Mouse (Mus musculus) neural tube, embryonic 15.5 days (tissue): ENCODE results near the gene Zfp2. TPM values are rescaled to one million over a fixed set of nuclear protein-coding genes. Genes with fewer than 3 reads are reported as not detected.

Experiments used
- ATAC-seq: fragments of 200-750 bp; cut with Nextera tagmentation; 2 replicates; pipeline ENCODE4 v1.8.0; 2017; ENCODE audit warnings: mild to moderate bottlenecking, moderate TSS enrichment, moderate library complexity; ENCODE audit not compliant: low FRiP score
- H3K27ac ChIP-seq: fragments of 300-500 bp; sonication (generic); replicated peaks from 2 replicates; pipeline ENCODE4 v1.5.1; 2015; ENCODE audit warnings: mild to moderate bottlenecking, inconsistent platforms
- H3K27me3 ChIP-seq: fragments of 300-500 bp; sonication (generic); replicated peaks from 2 replicates; pipeline ENCODE4 v1.6.1; 2015; ENCODE audit warnings: inconsistent platforms
- H3K36me3 ChIP-seq: fragments of 300-500 bp; sonication (generic); 2 replicates; pipeline ENCODE4 v1.6.1; 2015; ENCODE audit warnings: inconsistent platforms
- H3K4me1 ChIP-seq: fragments of 300-500 bp; sonication (generic); 2 replicates; pipeline ENCODE4 v1.6.1; 2015; ENCODE audit warnings: inconsistent platforms
- H3K4me2 ChIP-seq: fragments of 300-500 bp; sonication (generic); 2 replicates; pipeline ENCODE4 v1.6.1; 2015; ENCODE audit warnings: inconsistent platforms, mild to moderate bottlenecking, moderate library complexity
- H3K4me3 ChIP-seq: fragments of 300-500 bp; sonication (generic); replicated peaks from 2 replicates; pipeline ENCODE4 v1.5.1; 2015; ENCODE audit warnings: mild to moderate bottlenecking, inconsistent platforms
- H3K9ac ChIP-seq: fragments of 300-500 bp; sonication (generic); replicated peaks from 2 replicates; pipeline ENCODE4 v1.6.1; 2015; ENCODE audit warnings: mild to moderate bottlenecking, inconsistent platforms
- H3K9me3 ChIP-seq: fragments of 300-500 bp; sonication (generic); replicated peaks from 2 replicates; pipeline ENCODE4 v1.6.1; 2016; ENCODE audit warnings: inconsistent platforms
- WGBS: fragments of 180-500 bp; shearing (Covaris S2); methylation state at CpG from one replicate; pipeline ENCODE4 v1.1.7; 2015; ENCODE audit warnings: mixed read lengths; 5-methylcytosine and 5-hydroxymethylcytosine counted together
- polyA plus RNA-seq: library from polyadenylated mRNA; unstranded; fragments of >200 nt; fragmentation: Nextera tagmentation; extraction: Ambion mirVana; gene quantifications from 2 replicates; pipeline ENCODE4 v1.2.1, GENCODE M21; 2015

The Zfp2 gene
- polyA plus RNA-seq, 1 experiment from 2014 or later, result 38.5 TPM

DNA sequence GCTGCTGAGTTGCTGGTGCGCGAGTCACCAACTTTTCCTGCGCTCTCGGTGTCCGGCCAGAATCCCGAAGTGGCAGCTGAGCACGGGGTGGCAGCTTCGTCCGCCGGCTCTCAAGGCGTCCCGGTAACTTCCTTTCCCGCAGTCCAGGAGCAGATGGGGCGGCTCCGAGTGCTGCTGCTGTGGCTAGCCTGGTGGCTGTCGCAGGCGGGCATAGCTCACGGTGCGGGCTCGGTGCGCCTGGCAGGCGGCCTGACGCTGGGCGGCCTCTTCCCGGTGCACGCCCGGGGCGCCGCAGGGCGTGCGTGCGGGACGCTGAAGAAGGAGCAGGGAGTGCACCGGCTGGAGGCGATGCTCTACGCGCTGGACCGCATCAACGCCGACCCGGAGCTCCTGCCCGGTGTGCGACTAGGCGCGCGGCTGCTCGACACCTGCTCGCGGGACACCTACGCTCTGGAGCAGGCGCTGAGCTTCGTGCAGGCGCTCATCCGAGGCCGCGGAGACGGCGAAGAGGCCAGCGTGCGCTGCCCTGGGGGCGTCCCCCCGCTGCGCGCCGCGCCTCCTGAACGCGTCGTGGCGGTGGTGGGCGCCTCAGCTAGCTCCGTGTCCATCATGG is 64.9 kb downstream of the Zfp2 start:
- Histone ChIP-seq H3K4me2 (peak overlapping the region; percentile 98), H3K4me1 (peaks cover 22% of the 10 kb centered on the region), H3K27me3 (peaks cover 64% of the 10 kb centered on the region), H3K9ac (peak overlapping the region; percentile 48), H3K36me3 (no peaks in the 10 kb centered on the region), H3K9me3 (no peaks in the 10 kb centered on the region), H3K27ac (no peak overlapping the region), H3K4me3 (peak overlapping the region; percentile 48)
- WGBS, result under 1% methylated on average over 72 of the region's 72 CpGs
- no peak for ATAC-seq

DNA sequence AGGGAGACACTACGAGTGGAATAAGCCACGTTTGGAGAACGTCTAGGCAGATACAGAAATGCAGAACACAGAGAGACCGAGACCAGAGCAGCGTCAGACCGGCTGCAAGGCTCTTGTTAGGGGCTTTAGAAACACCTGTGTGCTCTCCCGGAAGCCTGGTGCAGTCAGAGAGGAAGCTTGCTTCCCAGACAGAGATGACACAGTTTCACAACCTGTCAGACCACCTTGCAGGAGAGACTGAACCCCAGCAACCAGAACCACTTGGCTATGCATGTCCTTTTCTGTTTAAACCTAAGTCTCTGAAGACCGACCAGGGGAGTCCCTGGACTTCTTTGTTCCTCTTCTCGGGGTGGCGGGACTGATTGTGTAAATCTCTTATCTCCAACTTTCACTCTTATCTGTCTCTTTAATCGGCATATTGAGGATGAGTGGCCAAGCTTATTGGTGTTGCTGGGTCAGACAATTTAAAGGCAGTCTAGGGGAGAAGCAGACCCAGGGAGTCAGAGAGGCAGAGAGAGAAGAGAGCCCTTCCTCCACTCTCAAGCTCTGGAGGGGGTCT is 65.7 kb downstream of the Zfp2 start, which contains the start of gene Grm6:
Gene Grm6, plus strand, starts transcription at position 509 of the 559 bp plus-strand sequence.
- Histone ChIP-seq H3K9me3 (no peaks in the 10 kb centered on the region), H3K9ac (peak within 1 kb of the TSS; percentile 48), H3K4me2 (peak within 1 kb of the TSS; percentile 98), H3K4me1 (peaks cover 22% of the 10 kb centered on the region), H3K4me3 (peak within 1 kb of the TSS; percentile 48), H3K36me3 (no peaks in the 10 kb centered on the region), H3K27me3 (peaks cover 64% of the 10 kb centered on the region), H3K27ac (no peak within 1 kb of the TSS)
- WGBS, result 1% methylated on average over 11 of the region's 11 CpGs
- no peak for ATAC-seq

DNA sequence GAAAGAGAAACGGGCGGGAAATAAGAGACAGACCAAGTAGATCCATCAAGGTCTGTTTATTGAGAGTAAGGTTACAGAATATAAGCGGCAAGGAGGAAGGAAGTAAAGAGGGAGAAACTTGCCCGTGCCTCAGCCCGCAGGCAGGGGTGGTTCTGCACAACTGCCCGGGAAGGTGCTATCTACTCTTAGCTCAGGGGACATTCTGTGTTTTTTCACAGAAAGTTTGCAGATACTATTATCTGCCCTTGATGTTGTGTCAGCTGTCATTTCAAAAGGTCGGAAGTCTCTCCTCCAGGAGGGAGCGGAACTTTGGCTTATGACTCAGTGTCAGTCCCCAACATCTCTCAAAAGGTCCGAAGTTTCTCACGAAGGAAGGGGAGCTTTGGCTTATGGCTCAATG is 66.7 kb downstream of the Zfp2 start:
- Histone ChIP-seq H3K27ac (no peak overlapping the region), H3K27me3 (peaks cover 64% of the 10 kb centered on the region)
- ATAC-seq, result no peak

More for the DNA sequence above, 66.7 kb downstream of the Zfp2 start:
- no peak overlapping the region for H3K9ac ChIP-seq
- H3K9me3 ChIP-seq, result no peaks in the 10 kb centered on the region
- H3K4me2 ChIP-seq, result no peak overlapping the region
- no peaks in the 10 kb centered on the region for H3K36me3 ChIP-seq
- 10% methylated on average over 10 of the region's 10 CpGs for WGBS
- H3K4me3 ChIP-seq, result no peak overlapping the region
- peaks cover 22% of the 10 kb centered on the region for H3K4me1 ChIP-seq

Other genes starting within 250 kb of the Zfp2 start
- 45.0 and 52.3 TPM in 2 replicates for gene Zfp354c, start 88.4 kb downstream of the Zfp2 start, polyA plus RNA-seq
- 1.5 TPM in 2 replicates for gene Zfp879, start 74.6 kb downstream of the Zfp2 start, polyA plus RNA-seq
- 0.04 and 0.11 TPM in 2 replicates for gene Grm6, start 65.5 kb downstream of the Zfp2 start, polyA plus RNA-seq
- gene Zfp454, start 28.5 kb downstream of the Zfp2 start, polyA plus RNA-seq, result 9.3 and 10.8 TPM in 2 replicates
- 5.2 and 5.9 TPM in 2 replicates for gene Zfp354b, start 15.5 kb upstream of the Zfp2 start, polyA plus RNA-seq
- not detected in 2 replicates for gene 4933414I15Rik, start 27.6 kb upstream of the Zfp2 start, polyA plus RNA-seq
- gene Prop1, start 37.6 kb upstream of the Zfp2 start, polyA plus RNA-seq, result not detected in 2 replicates
- not detected in 2 replicates for gene Olfr1378, start 50.4 kb upstream of the Zfp2 start, polyA plus RNA-seq
- gene Olfr1377, start 65.8 kb upstream of the Zfp2 start, polyA plus RNA-seq, result not detected in 2 replicates
- not detected in 2 replicates for gene Olfr51, start 87.4 kb upstream of the Zfp2 start, polyA plus RNA-seq
- not detected in 2 replicates for gene Olfr54, start 98.1 kb upstream of the Zfp2 start, polyA plus RNA-seq
- not detected in 2 replicates for gene Olfr1375, start 131.9 kb upstream of the Zfp2 start, polyA plus RNA-seq
- gene Zfp354a, start 143.1 kb upstream of the Zfp2 start, polyA plus RNA-seq, result 11.3 and 12.0 TPM in 2 replicates